In the genomic region with DNA sequence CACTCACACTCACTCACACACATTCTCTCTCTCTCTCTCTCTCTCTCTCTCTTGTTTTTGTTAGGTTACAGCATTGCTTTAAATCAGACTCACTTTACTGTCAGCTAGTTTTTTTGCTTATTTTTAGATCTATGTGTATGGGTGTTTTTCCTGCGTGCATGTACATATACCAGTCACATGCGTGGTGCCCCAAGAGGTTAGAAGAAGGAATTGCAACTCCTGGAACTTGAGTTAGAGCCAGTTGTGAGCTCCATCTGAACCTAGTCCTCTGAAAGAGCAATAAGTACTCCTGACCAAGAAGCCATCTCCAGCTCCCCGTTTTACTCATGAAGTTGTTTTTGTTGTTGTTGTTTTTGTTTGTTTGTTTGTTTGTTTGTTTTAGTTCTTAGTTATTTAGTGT, we compare ENCODE assay signal across 11 mouse cellular contexts. TPM values are rescaled to one million over a fixed set of nuclear protein-coding genes. Genes with fewer than 3 reads are reported as not detected.
A peak's percentile ranks its signal among the peaks of the same experiment; 100 is the strongest.
DNase-seq lines count a peak whose midpoint lies in the region; ATAC-seq and TF ChIP-seq lines count a peak whose summit lies in the region.
"Had no signal": no experiment of that assay in that cellular context is flagged by ENCODE, and none has a peak within 500 bp of the region (broad histone marks: within the 10 kb centered on the region; RNA-seq: fewer than 3 reads in every experiment).

No protein-coding gene starts in this region.

- no peaks in the 10 kb centered on the region for H3K4me1 ChIP-seq in heart, postnatal 0 days (ENCODE audit: control insufficient read depth, insufficient read depth)
- H3K4me1 ChIP-seq in E14TG2a.4 (replicated peaks; ENCODE audit: low read depth, low read length): peaks cover 2% of the 10 kb centered on the region; the same call in 1 of the 2 replicates
- H3K4me1 ChIP-seq: embryonic facial prominence, embryonic 12.5 days; liver, embryonic 13.5 days; stomach, embryonic 15.5 days had no signal

- ATAC-seq in heart, postnatal 0 days (ENCODE audit: insufficient read depth, low read depth): no peak

- no peaks in the 10 kb centered on the region for H3K27me3 ChIP-seq in heart, postnatal 0 days (ENCODE audit: control insufficient read depth, insufficient read depth, low read length)
- no peaks in the 10 kb centered on the region for H3K27me3 ChIP-seq in E14TG2a.4 (ENCODE audit: insufficient read depth, low read length)
- H3K27me3 ChIP-seq: embryonic facial prominence, embryonic 12.5 days; liver, embryonic 13.5 days; stomach, embryonic 15.5 days had no signal

- no peak overlapping the region for H3K4me3 ChIP-seq in heart, postnatal 0 days (ENCODE audit: low read depth, low read length)
- H3K4me3 ChIP-seq in E14TG2a.4 (replicated peaks; ENCODE audit: low read length): no peak overlapping the region
- H3K4me3 ChIP-seq: embryonic facial prominence, embryonic 12.5 days; liver, embryonic 13.5 days; stomach, embryonic 15.5 days had no signal

- H3K9me3 ChIP-seq in heart, postnatal 0 days (replicated peaks; ENCODE audit: control insufficient read depth, low read length): no peaks in the 10 kb centered on the region
- H3K9me3 ChIP-seq in E14TG2a.4 (ENCODE audit: low read length): no peaks in the 10 kb centered on the region
- H3K9me3 ChIP-seq: embryonic facial prominence, embryonic 12.5 days; liver, embryonic 13.5 days; stomach, embryonic 15.5 days had no signal

- H3K9ac ChIP-seq in heart, postnatal 0 days (replicated peaks; ENCODE audit: low read depth, low read length): no peak overlapping the region
- H3K9ac ChIP-seq: embryonic facial prominence, embryonic 12.5 days; liver, embryonic 13.5 days; stomach, embryonic 15.5 days had no signal

- H3K36me3 ChIP-seq in heart, postnatal 0 days (replicated peaks; ENCODE audit: control insufficient read depth, insufficient read depth, low read length): peaks cover 27% of the 10 kb centered on the region
- peaks cover 64% of the 10 kb centered on the region for H3K36me3 ChIP-seq in E14TG2a.4 (ENCODE audit: insufficient read depth, low read length)

- WGBS in heart, postnatal 0 days: 61% methylated on average over 3 of the region's 3 CpGs

- H3K27ac ChIP-seq in heart, postnatal 0 days (ENCODE audit: low read depth): no peak overlapping the region
- H3K27ac ChIP-seq: embryonic facial prominence, embryonic 12.5 days; liver, embryonic 13.5 days; stomach, embryonic 15.5 days had no signal

- TF ChIP-seq CTCF in heart, postnatal 0 days (IDR thresholded peaks at IDR 0.05; ENCODE audit: low read depth): peak; percentile 53
- TF ChIP-seq CTCF in E14TG2a.4 (conservative IDR thresholded peaks at IDR 0.05; ENCODE audit: low read length): peak; percentile 72

- peak; percentile 69 for DNase-seq in heart, postnatal 0 days (ENCODE audit: low spot score)
- DNase-seq in heart, adult 9 months (ENCODE audit: low spot score in 2 of 2): no peak
- peak; percentile 74 for DNase-seq in 3T3-L1 (ENCODE audit: low read depth, low spot score)
- DNase-seq in induced T-regulatory cell, adult 2 months (ENCODE audit: low read depth): peak; percentile 72
- DNase-seq in thymus, postnatal 25 days: peak; percentile 43
- DNase-seq in testis, postnatal 10 days (ENCODE audit: low spot score): no peak
- DNase-seq in layer of hippocampus, postnatal 25 days (ENCODE audit: extremely low spot score in 1 of 2, low spot score in 1 of 2): no peak
- DNase-seq: liver, embryonic 13.5 days had no signal

- no peak overlapping the region for H3K4me2 ChIP-seq in heart, postnatal 0 days (ENCODE audit: low read depth, low read length)
- H3K4me2 ChIP-seq: embryonic facial prominence, embryonic 12.5 days; liver, embryonic 13.5 days; stomach, embryonic 15.5 days had no signal

- TF ChIP-seq EP300 in heart, postnatal 0 days (IDR thresholded peaks at IDR 0.05; ENCODE audit: low read depth): no peak

RNA-seq across cellular contexts. Expression of gene Agrp, which starts 24.0 kb away (rescaled TPM):
- total RNA-seq in heart, postnatal 0 days (2014; rRNA removed; ENCODE audit: low replicate concordance): not detected in 2 replicates
- 0.25 and 0.53 TPM in 2 replicates for polyA plus RNA-seq in heart, postnatal 0 days (2015; fragmentation: Nextera tagmentation; extraction: Ambion mirVana)
- not detected for total RNA-seq in layer of hippocampus, postnatal 25 days (2021)

RNA-seq across cellular contexts. Expression of gene Ctcf, which starts 24.8 kb away (rescaled TPM):
- 13.7 and 21.3 TPM in 2 replicates for total RNA-seq in heart, postnatal 0 days (2014; rRNA removed; ENCODE audit: low replicate concordance)
- 42.0 and 42.3 TPM in 2 replicates for polyA plus RNA-seq in heart, postnatal 0 days (2015; fragmentation: Nextera tagmentation; extraction: Ambion mirVana)
- 10 to 100 TPM; 63.3 to 71.7 TPM for total RNA-seq in layer of hippocampus, postnatal 25 days (2021)

RNA-seq across cellular contexts. Expression of gene Carmil2, which starts 24.9 kb away (rescaled TPM):
- total RNA-seq in heart, postnatal 0 days (2014; rRNA removed; ENCODE audit: low replicate concordance): 1.3 and 1.4 TPM in 2 replicates
- polyA plus RNA-seq in heart, postnatal 0 days (2015; fragmentation: Nextera tagmentation; extraction: Ambion mirVana): 0.05 and 0.10 TPM in 2 replicates
- 10 to 100 TPM; 70.2 to 79.8 TPM for total RNA-seq in layer of hippocampus, postnatal 25 days (2021)

RNA-seq across cellular contexts. Expression of gene Acd, which starts 39.7 kb away (rescaled TPM):
- total RNA-seq in heart, postnatal 0 days (2014; rRNA removed; ENCODE audit: low replicate concordance): 8.7 and 12.8 TPM in 2 replicates
- 29.1 and 32.1 TPM in 2 replicates for polyA plus RNA-seq in heart, postnatal 0 days (2015; fragmentation: Nextera tagmentation; extraction: Ambion mirVana)
- total RNA-seq in layer of hippocampus, postnatal 25 days (2021): 10 to 100 TPM; 39.8 to 41.9 TPM

RNA-seq across cellular contexts. Expression of gene Pard6a, which starts 39.8 kb away (rescaled TPM):
- total RNA-seq in heart, postnatal 0 days (2014; rRNA removed; ENCODE audit: low replicate concordance): 14.0 and 15.5 TPM in 2 replicates
- 16.7 and 18.5 TPM in 2 replicates for polyA plus RNA-seq in heart, postnatal 0 days (2015; fragmentation: Nextera tagmentation; extraction: Ambion mirVana)
- total RNA-seq in layer of hippocampus, postnatal 25 days (2021): 10 to 100 TPM; 34.8 to 38.4 TPM

Comparison
In these comparisons a context has a peak if more than half of its experiments do, and no peak if none do; other contexts are left out.
1. DNase-seq: peak in heart, postnatal 0 days (single experiment), 3T3-L1 (single experiment), induced T-regulatory cell, adult 2 months (single experiment) and thymus, postnatal 25 days (single experiment); none in heart, adult 9 months (0 of 2), testis, postnatal 10 days (single experiment) and layer of hippocampus, postnatal 25 days (0 of 2).
2. RNA of gene Carmil2, which starts 24.9 kb away (total RNA-seq): 70.2 to 79.8 TPM in layer of hippocampus, postnatal 25 days; 1.3 to 1.4 TPM in heart, postnatal 0 days; every median in the first group is over 10 times any median in the second.